Mouse (Mus musculus) layer of hippocampus, postnatal 36 days (tissue): ENCODE measurements around the gene Scaper. TPM values are rescaled to one million over a fixed set of nuclear protein-coding genes. Genes with fewer than 3 reads are reported as not detected.

Source experiments
- DNase-seq, 2 experiments: peaks; one replicate each; pipeline ENCODE4 v3.0.0; 2022
- total RNA-seq, 2 experiments: library from RNA; stranded (reverse); gene quantifications; 2 replicates each; pipeline ENCODE4 v1.2.3; 2021

Gene Scaper
- total RNA-seq: 10 to 100 TPM; 30.7 to 31.8 TPM

DNA sequence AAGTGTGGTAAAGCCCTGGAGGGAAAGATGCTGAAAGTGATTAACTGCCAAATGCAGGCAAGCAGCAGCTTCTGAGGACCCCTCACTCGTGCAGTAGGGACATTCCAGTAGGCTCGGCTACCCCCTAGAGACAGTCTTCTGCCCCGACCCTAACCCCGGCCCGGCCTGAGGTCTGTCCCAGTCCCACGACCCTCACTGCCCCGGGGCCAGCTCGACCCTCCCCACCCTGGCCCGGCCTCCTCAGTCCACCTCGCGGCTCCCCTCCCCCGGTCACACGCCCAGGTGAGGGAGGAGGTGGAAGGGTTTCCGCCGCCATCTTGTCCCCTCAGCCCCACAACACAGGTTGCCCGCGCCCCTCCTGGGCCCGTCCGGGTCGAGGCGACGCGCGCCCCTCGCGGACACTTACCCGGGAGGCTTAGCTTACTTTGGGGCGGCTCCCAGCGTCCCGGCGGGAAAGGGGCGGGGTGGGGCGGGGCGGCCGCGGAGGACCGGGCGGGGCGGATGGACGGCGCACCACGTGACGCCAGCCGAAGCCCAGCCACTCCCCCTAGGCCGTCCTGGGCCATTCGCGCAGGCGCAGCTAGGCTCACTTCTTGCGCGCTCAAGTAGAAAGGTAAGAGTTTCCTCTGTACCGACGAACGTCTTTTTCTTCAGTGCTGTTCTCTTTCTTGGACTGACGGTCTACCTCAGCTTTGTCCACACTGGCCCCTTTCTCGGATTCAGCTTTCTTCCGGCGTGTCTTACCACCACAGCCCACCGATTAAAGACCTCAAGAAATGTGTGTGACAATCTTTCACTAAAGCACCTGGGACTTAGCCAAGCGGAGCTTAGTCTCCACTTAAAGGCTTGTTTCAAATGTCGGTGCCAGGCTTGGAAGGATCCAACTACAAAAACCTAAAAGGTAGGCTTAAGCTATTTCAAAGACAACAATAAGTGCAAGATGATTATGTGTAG is at the start of gene Scaper:
Gene Scaper (minus strand): TSS at position 456 of the 954 bp plus-strand sequence.
- peak; percentile 79 to 80 for DNase-seq

GRCm38 (mm10) chr9:55946819-55947218 is 8.9 kb upstream of the Scaper start:
- no peak for DNase-seq

DNA sequence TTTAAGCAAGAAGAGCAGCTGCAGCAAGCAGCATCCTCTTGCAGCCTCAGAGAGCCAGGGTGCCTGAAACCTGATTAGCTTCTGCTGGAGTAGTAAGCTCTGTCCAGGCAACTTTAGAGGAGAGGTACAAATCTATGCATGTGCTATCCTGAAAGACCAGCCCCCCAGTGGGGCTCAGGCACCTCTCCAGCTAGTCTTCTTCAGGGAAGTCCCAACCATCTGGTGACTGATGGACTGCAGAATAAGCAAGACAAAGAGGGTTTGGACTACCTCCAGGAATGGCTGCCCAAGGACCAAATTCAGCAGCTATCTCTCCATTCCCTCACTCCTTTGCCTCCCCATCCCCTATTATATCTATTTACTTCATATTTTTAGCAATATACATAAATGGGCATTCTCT is 3.4 kb upstream of the Scaper start:
- no peak for DNase-seq

DNA sequence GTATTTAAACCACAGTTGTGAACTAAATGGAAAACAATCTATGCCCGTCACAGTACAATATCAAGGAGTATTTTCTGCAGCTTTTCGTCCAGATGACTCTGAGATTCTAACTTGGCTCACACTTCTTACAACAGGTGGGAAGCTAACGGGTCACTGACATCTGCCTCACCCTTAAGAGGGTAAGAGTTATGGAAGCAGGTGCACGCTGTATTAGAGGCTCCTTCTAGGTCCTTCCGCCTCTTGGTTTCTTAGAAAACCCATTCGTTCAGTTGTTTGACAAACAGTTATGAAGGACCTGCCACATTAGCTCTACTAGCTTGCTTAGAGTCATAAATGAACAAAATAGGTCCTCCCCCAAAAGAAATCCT is 683 bp upstream of the Scaper start:
- no peak for DNase-seq

DNA sequence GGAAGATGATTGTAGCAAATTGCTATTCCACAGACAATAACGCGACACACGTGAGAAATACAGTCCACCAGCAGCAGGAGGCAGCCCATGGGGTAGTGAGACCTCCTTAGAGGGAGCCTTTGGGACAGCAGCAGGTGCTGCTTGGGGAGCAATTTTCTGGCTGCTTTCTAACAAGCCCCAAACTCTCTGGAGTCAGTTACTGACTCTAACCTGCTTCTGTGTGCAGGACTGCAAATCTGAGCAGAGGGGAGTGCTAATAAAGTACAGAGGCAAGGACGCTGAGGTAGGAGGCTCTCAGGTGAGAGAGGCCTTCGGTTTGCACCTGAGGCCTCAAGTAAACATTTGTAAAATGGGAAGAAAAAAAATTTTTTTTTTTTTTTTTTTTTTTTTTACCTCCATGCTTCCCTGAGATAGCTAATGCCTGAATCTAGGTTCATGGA is 675 bp downstream of the Scaper start:
- DNase-seq: peak in 1 of 2 experiments; percentile 9

- DNase-seq: no peak
Measured at GRCm38 (mm10) chr9:55932482-55932881, 5.4 kb downstream of the Scaper start.

DNA sequence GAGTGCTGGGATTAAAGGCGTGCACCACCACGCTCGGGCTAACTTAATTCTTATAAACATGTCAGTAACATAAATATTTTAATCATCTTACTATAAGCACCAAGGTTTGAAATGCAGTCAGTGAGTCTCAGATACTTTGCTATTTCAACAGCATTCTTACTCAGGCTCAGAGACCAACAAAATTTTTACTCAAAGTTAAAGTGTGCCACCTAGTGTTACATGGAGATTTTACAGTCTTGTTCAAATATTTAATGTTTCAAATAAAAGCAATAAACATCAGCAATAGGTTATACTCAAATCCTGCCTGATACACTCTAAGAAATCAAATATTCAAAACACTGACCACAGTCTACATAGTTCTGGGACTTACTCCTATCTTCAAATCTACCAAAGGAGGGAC is 19.3 kb downstream of the Scaper start:
- DNase-seq: no peak

GRCm38 (mm10) chr9:55916751-55917150 is 21.2 kb downstream of the Scaper start:
- no peak for DNase-seq

DNA sequence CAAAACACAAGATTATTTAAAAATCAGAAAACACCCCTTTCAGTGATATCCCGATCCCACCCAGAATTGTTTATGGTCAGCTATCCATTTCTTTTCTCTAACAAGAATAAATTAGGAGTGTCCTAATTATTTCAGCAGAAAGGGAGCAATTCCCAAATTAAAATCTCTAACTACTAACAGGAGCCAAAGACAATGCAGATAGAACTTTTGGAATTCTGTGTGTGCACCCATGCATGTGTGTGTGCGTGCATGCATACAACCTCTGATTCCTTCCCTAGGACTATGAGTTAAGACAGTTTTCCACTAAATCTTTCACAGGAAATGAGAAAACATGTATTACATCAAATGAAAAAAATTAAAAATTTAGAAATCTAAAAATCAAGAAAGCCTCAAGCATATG is 26.4 kb downstream of the Scaper start:
- no peak for DNase-seq

GRCm38 (mm10) chr9:55902964-55903363 is 35.0 kb downstream of the Scaper start:
- DNase-seq: no peak

DNA sequence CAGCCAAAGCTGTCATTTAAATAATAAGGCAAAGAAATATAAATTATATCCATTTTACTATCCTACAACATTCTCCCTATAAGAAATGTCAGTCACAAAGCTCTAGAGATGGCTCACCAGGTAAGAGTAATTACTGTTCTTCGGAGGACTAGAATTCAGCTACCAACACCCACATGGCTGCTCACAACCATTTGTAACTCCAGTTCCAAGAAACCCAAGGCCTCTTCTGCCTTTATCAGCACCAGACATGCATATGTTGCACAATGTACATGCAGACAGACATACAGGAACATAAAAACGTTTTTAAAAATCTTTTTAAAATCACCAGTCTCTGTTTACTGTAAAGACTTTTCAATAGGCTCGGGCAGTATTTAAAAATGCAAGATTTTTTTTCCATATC is 36.3 kb downstream of the Scaper start:
- DNase-seq: no peak

DNA sequence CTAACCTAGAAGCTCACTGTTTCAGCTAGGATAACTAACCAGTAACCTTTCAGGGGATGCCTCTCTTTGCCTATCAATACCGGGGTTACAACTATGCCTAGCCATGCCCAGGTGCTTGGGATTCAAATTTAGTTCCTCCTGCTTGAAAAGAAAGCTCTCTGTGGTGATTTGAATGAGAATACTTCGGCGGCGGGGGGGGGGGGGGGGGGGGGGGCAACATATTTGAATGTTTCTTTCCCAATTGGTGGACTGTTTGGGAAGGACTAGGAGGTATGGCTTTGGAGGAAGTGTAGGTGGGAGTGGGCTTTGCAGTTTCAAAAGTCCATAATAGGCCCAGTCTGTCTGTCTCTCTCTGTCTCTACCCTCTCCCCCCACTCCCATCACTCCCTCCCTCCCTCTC is 37.4 kb downstream of the Scaper start:
- no peak for DNase-seq

- no peak for DNase-seq
Measured at GRCm38 (mm10) chr9:55878066-55878465, 59.9 kb downstream of the Scaper start.

GRCm38 (mm10) chr9:55789442-55789841 is 148.5 kb downstream of the Scaper start:
- DNase-seq: no peak

- DNase-seq: no peak
Measured at GRCm38 (mm10) chr9:55712016-55712415, 225.9 kb downstream of the Scaper start.

DNA sequence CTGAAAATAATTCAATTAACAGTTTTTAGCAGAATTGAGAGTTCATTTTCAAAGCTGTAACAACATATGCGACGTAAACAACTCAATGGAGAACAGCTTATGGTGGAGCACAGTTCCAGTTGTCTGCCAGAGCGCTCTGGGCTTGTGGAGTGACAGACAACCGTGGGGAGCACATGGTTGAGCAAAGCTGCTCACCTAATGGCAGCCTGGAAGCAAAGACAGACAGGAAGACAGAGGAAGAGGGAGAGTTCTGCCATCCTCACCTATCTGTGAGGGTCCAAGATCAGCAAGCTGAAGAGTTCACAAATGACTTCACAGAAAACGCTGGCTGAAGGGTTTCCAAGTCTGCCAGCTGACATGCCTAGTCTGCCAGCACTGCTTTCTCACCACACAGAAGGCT is 227.4 kb downstream of the Scaper start:
- DNase-seq: peak; percentile 2 to 5

DNA sequence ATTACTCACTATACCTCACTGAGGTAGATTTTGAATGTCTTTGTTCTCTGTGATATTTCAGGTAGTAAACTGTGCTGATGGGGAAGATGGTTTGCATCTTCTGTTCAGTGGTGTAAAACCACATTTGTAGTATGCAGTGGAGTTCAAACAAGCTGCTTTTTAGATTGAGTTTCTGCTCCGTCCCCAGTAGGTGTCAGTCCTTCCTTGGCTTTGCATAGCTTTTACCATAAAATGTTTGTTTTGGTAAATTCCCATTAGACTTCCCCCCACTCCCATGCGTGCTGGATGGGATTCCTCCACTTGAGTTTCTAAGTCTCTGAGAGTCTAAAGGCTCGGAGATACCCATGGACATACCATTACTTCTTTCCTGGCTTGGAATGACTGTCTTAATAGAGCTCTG is 231.3 kb downstream of the Scaper start:
- DNase-seq: no peak

GRCm38 (mm10) chr9:55695307-55695706 is 242.6 kb downstream of the Scaper start:
- peak in 1 of 2 experiments; percentile 4 for DNase-seq

DNA sequence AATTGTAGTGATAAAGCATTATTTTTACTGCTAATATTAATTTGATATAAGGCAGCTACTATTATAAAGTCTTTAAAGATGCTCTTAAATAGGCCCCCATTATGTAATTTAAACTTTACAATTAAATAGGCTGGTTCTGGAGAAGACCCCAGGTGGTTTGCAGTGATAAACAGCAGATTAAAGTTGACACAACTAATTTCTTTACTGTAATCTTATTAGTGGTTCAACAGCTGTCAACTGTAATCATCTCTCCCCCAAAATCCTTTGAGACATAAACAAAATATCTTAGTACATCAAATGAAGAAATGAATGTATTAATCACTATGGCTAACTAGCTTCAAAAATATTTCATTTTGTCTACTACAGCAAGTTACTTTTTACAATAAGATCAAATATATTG is 260.8 kb downstream of the Scaper start:
- DNase-seq: no peak

DNA sequence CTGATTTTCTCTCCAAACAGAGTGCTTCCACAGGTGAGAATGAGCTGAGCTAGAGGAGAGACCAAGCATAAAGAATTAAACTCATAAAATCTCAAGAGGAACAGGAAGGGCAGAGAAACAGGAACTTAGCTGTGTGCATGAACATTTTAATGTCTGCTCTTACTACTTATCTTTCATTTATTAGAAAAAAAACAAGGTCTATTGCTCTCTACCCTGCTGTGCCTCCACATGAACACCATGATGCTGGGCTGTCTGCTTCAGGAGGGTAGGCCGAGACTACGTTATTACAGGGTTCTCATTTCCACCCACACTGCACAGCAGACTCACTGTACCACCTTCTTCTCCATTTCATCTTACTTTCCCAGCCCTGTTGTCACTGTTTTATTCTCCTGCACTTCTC is 291.5 kb downstream of the Scaper start:
- DNase-seq: no peak

GRCm38 (mm10) chr9:55626990-55627389 is 310.9 kb downstream of the Scaper start:
- no peak for DNase-seq

- DNase-seq: no peak
Measured at GRCm38 (mm10) chr9:55614711-55615110, 323.2 kb downstream of the Scaper start.

- no peak for DNase-seq
Measured at GRCm38 (mm10) chr9:55609751-55610150, 328.2 kb downstream of the Scaper start.
